Mouse (Mus musculus): ENCODE results near the gene Arhgap1. TPM values are rescaled to one million over a fixed set of nuclear protein-coding genes. Genes with fewer than 3 reads are reported as not detected.

Arhgap1 gene
- total RNA-seq, 2 experiments from 2014 or later = 5.0 to 8.2 TPM

- TF ChIP-seq CTCF (IDR thresholded peaks at IDR 0.05) = no peak
- no peak for DNase-seq
- H3K27ac ChIP-seq = 0 out of 2 replicates have a peak overlapping the region, but pooled peaks have one; percentile 5
- H3K4me3 ChIP-seq = no peak overlapping the region
- intact Hi-C loops (cut with DNase I) = no loop called here
Observed at GRCm38 (mm10) chr2:91652863-91653262, 3.2 kb downstream of the Arhgap1 start.

- intact Hi-C loops (cut with DNase I) = no loop called here
- Histone ChIP-seq H3K27ac (no peak overlapping the region), H3K4me3 (no peak overlapping the region)
- no peak for TF ChIP-seq CTCF (IDR thresholded peaks at IDR 0.05)
- DNase-seq = no peak
Observed at GRCm38 (mm10) chr2:91655388-91655787, 5.7 kb downstream of the Arhgap1 start.

GRCm38 (mm10) chr2:91655827-91656226, 6.2 kb downstream of the Arhgap1 start:
- intact Hi-C loops (cut with DNase I) = no loop called here
- H3K27ac ChIP-seq = no peak overlapping the region
- no peak for TF ChIP-seq CTCF (IDR thresholded peaks at IDR 0.05)
- no peak overlapping the region for H3K4me3 ChIP-seq
- no peak for DNase-seq

- no peak for DNase-seq
- no peak overlapping the region for H3K27ac ChIP-seq
- intact Hi-C loops (cut with DNase I) = no loop called here
- no peak for TF ChIP-seq CTCF (IDR thresholded peaks at IDR 0.05)
- H3K4me3 ChIP-seq = no peak overlapping the region
Observed at GRCm38 (mm10) chr2:91656774-91657173, 7.1 kb downstream of the Arhgap1 start.

GRCm38 (mm10) chr2:91659657-91660056, 10.0 kb downstream of the Arhgap1 start:
- H3K27ac ChIP-seq = no peak overlapping the region
- DNase-seq = no peak
- no peak for TF ChIP-seq CTCF (IDR thresholded peaks at IDR 0.05)
- intact Hi-C loops (cut with DNase I) = no loop called here
- H3K4me3 ChIP-seq = no peak overlapping the region

- Histone ChIP-seq H3K27ac (no peak overlapping the region), H3K4me3 (no peak overlapping the region)
- intact Hi-C loops (cut with DNase I) = no loop called here
- DNase-seq = no peak
- TF ChIP-seq CTCF (IDR thresholded peaks at IDR 0.05) = no peak
Observed at GRCm38 (mm10) chr2:91660981-91661380, 11.3 kb downstream of the Arhgap1 start.

- no peak for TF ChIP-seq CTCF (IDR thresholded peaks at IDR 0.05)
- intact Hi-C loops (cut with DNase I) = no loop called here
- Histone ChIP-seq H3K27ac (no peak overlapping the region), H3K4me3 (no peak overlapping the region)
- no peak for DNase-seq
Observed at GRCm38 (mm10) chr2:91664780-91665179, 15.1 kb downstream of the Arhgap1 start.

- intact Hi-C loops (cut with DNase I) = no loop called here
- DNase-seq = no peak
- peak overlapping the region; percentile 58 for H3K27ac ChIP-seq
- TF ChIP-seq CTCF (IDR thresholded peaks at IDR 0.05) = no peak
- H3K4me3 ChIP-seq = no peak overlapping the region
Observed at GRCm38 (mm10) chr2:91666386-91666910, 16.8 kb downstream of the Arhgap1 start.

- intact Hi-C loops (cut with DNase I) = no loop called here
- Histone ChIP-seq H3K4me3 (no peak overlapping the region), H3K27ac (peak overlapping the region; percentile 24; the same call in 1 of the 2 replicates)
- DNase-seq = no peak
- no peak for TF ChIP-seq CTCF (IDR thresholded peaks at IDR 0.05)
Observed at GRCm38 (mm10) chr2:91667747-91668146, 18.1 kb downstream of the Arhgap1 start.

GRCm38 (mm10) chr2:91669326-91669725, 19.7 kb downstream of the Arhgap1 start:
- intact Hi-C loops (cut with DNase I) = no loop called here
- Histone ChIP-seq H3K4me3 (no peak overlapping the region), H3K27ac (no peak overlapping the region)
- no peak for DNase-seq
- no peak for TF ChIP-seq CTCF (IDR thresholded peaks at IDR 0.05)

- H3K27ac ChIP-seq = no peak overlapping the region
- no peak for DNase-seq
Observed at GRCm38 (mm10) chr2:91670038-91670437, 20.4 kb downstream of the Arhgap1 start.

GRCm38 (mm10) chr2:91673587-91673986, 23.9 kb downstream of the Arhgap1 start:
- no peak for DNase-seq
- Histone ChIP-seq H3K27ac (no peak overlapping the region; the same call in 1 of the 2 replicates), H3K4me3 (no peak overlapping the region)
- TF ChIP-seq CTCF (IDR thresholded peaks at IDR 0.05) = no peak
- intact Hi-C loops (cut with DNase I) = no loop called here

More at GRCm38 (mm10) chr2:91670038-91670437, 20.4 kb downstream of the Arhgap1 start:
- intact Hi-C loops (cut with DNase I) = no loop called here
- TF ChIP-seq CTCF (IDR thresholded peaks at IDR 0.05) = no peak
- H3K4me3 ChIP-seq = no peak overlapping the region

GRCm38 (mm10) chr2:91674895-91675294, 25.2 kb downstream of the Arhgap1 start:
- TF ChIP-seq CTCF (IDR thresholded peaks at IDR 0.05) = no peak
- no peak overlapping the region for H3K27ac ChIP-seq
- intact Hi-C loops (cut with DNase I) = no loop called here
- DNase-seq = no peak
- no peak overlapping the region for H3K4me3 ChIP-seq

GRCm38 (mm10) chr2:91676420-91676819, 26.8 kb downstream of the Arhgap1 start:
- intact Hi-C loops (cut with DNase I) = no loop called here
- no peak for DNase-seq
- TF ChIP-seq CTCF (IDR thresholded peaks at IDR 0.05) = no peak
- H3K27ac ChIP-seq = no peak overlapping the region
- H3K4me3 ChIP-seq = no peak overlapping the region

All from gastrocnemius, adult 2 months (tissue).